Mouse (Mus musculus): ENCODE data around the gene Prkce. TPM values are rescaled to one million over a fixed set of nuclear protein-coding genes. Genes with fewer than 3 reads are reported as not detected.

Prkce gene
- total and polyA plus RNA-seq, 3 experiments: 6.1 to 27.3 (median 26.0) TPM

GRCm38 (mm10) chr17:86610271-86610969 lies 442.8 kb downstream of the Prkce start:
- no peaks in the 10 kb centered on the region for H3K79me2 ChIP-seq (replicated peaks; ENCODE audit: control insufficient read depth, insufficient read depth, low read length)
- DNase-seq: no peak
- no peaks in the 10 kb centered on the region for H3K27me3 ChIP-seq (ENCODE audit: control insufficient read depth, insufficient read depth, low read length)
- H3K4me3 ChIP-seq: no peak overlapping the region
- intact Hi-C loops (cut with DNase I): loop anchor here (5.0 kb wide), 1 partner anchor 197 kb away; no protein-coding TSS in a partner anchor
- no peaks in the 10 kb centered on the region for H3K36me3 ChIP-seq (ENCODE audit: control insufficient read depth, insufficient read depth, low read length)
- H3K4me1 ChIP-seq (ENCODE audit: control insufficient read depth, insufficient read depth, low read length): peaks cover 18% of the 10 kb centered on the region
- TF ChIP-seq POLR2A (IDR thresholded peaks at IDR 0.05; ENCODE audit: insufficient read depth, low read depth, low read length): no peak
- no peak for TF ChIP-seq CTCF (IDR thresholded peaks at IDR 0.05)
- TF ChIP-seq EP300 (IDR thresholded peaks at IDR 0.05; ENCODE audit: insufficient read depth, low read depth, low read length): no peak
- H3K27ac ChIP-seq: 0 out of 2 replicates have a peak overlapping the region, but pooled peaks have one; percentile 1
- 59% methylated on average over 8 of the region's 8 CpGs for WGBS
- H3K9ac ChIP-seq (ENCODE audit: low read depth, low read length): no peak overlapping the region

GRCm38 (mm10) chr17:86611772-86612171 lies 444.2 kb downstream of the Prkce start:
- Histone ChIP-seq H3K36me3 (ENCODE audit: control insufficient read depth, insufficient read depth, low read length) (no peaks in the 10 kb centered on the region), H3K4me1 (ENCODE audit: control insufficient read depth, insufficient read depth, low read length) (peaks cover 17% of the 10 kb centered on the region), H3K79me2 (replicated peaks; ENCODE audit: control insufficient read depth, insufficient read depth, low read length) (no peaks in the 10 kb centered on the region), H3K4me3 (no peak overlapping the region), H3K9ac (ENCODE audit: low read depth, low read length) (no peak overlapping the region), H3K27ac (no peak overlapping the region), H3K27me3 (ENCODE audit: control insufficient read depth, insufficient read depth, low read length) (no peaks in the 10 kb centered on the region)
- intact Hi-C loops (cut with DNase I): loop anchor here (5.0 kb wide), 1 partner anchor 196 kb away; no protein-coding TSS in a partner anchor
- 48% methylated on average over 5 of the region's 5 CpGs for WGBS
- TF ChIP-seq POLR2A (IDR thresholded peaks at IDR 0.05; ENCODE audit: insufficient read depth, low read depth, low read length) (no peak), EP300 (IDR thresholded peaks at IDR 0.05; ENCODE audit: insufficient read depth, low read depth, low read length) (no peak), CTCF (IDR thresholded peaks at IDR 0.05) (no peak)
- no peak for DNase-seq

DNA sequence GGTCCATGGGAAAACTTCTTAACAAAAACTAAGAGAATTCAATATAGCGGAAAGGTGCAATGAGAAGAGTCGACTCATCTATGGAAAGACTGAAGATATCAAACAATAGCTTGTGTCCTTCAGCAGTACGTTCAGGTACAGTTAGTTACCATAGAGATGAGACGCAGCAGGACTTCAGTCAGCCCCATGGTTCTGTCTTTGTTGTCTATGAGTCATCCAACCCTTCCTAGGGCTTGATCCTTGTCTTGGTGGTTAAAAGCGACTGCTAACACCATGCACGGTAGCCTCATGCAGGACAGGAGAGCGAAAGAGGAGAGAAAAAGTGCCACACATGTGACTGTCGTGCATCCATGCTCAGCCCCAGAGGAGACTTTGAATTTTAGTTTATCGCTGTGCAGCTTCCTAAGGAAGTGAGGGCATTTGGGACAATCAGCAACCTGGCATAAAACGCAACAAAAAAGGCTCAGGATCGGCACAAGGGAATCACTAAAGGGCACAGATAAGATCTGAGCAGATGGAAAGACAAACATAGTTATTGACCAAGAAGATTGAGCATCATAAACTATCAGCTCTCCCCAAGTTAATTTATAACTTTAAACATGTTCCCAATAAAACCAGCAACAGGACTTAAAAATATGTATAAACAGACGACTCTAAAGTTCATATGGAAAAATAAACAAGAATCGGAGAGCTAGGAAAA lies 448.2 kb downstream of the Prkce start:
- H3K27ac ChIP-seq: no peak overlapping the region
- no peak overlapping the region for H3K9ac ChIP-seq (ENCODE audit: low read depth, low read length)
- no peak for DNase-seq
- H3K79me2 ChIP-seq (replicated peaks; ENCODE audit: control insufficient read depth, insufficient read depth, low read length): no peaks in the 10 kb centered on the region
- H3K36me3 ChIP-seq (ENCODE audit: control insufficient read depth, insufficient read depth, low read length): no peaks in the 10 kb centered on the region
- TF ChIP-seq CTCF (IDR thresholded peaks at IDR 0.05) (no peak), EP300 (IDR thresholded peaks at IDR 0.05; ENCODE audit: insufficient read depth, low read depth, low read length) (no peak), POLR2A (IDR thresholded peaks at IDR 0.05; ENCODE audit: insufficient read depth, low read depth, low read length) (no peak)
- H3K4me1 ChIP-seq (ENCODE audit: control insufficient read depth, insufficient read depth, low read length): peaks cover 24% of the 10 kb centered on the region
- 79% methylated on average over 13 of the region's 13 CpGs for WGBS
- intact Hi-C loops (cut with DNase I): loop anchor here (5.0 kb wide), 1 partner anchor 78 kb away; no protein-coding TSS in a partner anchor
- no peaks in the 10 kb centered on the region for H3K27me3 ChIP-seq (ENCODE audit: control insufficient read depth, insufficient read depth, low read length)
- no peak overlapping the region for H3K4me3 ChIP-seq

DNA sequence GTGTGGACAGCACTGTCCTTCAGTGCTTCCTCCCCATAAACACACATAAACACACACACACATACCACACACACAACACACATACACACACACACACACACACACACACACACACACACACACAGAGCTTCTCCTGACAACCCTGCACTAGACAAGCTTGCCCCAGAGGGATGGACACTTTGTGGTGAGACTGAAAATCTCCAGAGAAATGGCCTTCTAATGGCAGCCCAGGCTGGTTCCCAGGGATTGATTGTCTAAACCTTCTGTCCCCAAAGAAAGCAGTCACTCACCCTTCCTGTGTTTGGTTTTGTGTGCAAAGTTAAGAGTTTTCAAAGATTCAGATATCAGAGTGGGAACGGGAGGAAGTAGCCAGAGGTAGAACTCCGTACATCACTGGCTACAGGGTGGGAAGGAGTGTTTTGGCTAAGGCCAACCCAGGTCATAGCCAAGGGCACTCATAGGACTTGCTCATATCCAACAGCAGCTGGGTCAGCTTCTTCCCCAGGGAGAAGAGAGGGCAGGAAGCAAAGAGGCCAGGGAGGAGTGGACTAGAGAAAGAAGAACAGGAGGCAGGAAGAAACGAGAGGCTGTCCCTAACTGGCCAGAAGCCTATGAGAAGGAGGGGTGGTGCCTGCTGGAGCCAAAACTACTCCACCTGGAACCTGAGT lies 450.1 kb downstream of the Prkce start:
- Histone ChIP-seq H3K4me1 (ENCODE audit: control insufficient read depth, insufficient read depth, low read length) (peaks cover 23% of the 10 kb centered on the region), H3K79me2 (replicated peaks; ENCODE audit: control insufficient read depth, insufficient read depth, low read length) (no peaks in the 10 kb centered on the region), H3K36me3 (ENCODE audit: control insufficient read depth, insufficient read depth, low read length) (no peaks in the 10 kb centered on the region), H3K27me3 (ENCODE audit: control insufficient read depth, insufficient read depth, low read length) (no peaks in the 10 kb centered on the region), H3K27ac (peak overlapping the region; percentile 73), H3K4me3 (no peak overlapping the region), H3K9ac (ENCODE audit: low read depth, low read length) (no peak overlapping the region)
- peak; percentile 55 to 64 for DNase-seq
- TF ChIP-seq POLR2A (IDR thresholded peaks at IDR 0.05; ENCODE audit: insufficient read depth, low read depth, low read length) (no peak), EP300 (IDR thresholded peaks at IDR 0.05; ENCODE audit: insufficient read depth, low read depth, low read length) (no peak), CTCF (IDR thresholded peaks at IDR 0.05) (no peak)
- intact Hi-C loops (cut with DNase I): loop anchor here (5.0 kb wide), 1 partner anchor 80 kb away; no protein-coding TSS in a partner anchor
- WGBS: 24% methylated on average over 3 of the region's 3 CpGs

DNA sequence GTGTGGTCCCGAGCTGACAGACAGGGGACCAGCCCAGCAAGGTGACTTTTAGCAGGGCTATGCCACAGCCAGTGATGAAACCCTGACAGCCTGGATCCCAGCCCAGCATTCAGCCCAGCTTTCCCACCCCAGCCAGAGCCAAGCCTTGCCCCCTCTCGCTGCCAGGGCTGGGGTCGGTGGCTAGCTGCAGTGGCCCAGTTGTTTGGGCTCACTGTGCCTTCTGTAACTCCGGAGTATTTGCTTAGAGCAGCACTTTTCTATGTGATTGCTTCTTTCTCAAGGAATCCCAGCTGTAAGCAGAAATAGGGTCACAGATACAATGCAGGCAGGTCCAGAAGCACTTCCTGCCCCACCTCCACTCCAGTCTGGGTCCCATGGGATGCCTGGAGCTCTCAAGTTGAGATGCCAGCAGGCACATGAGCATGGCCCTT lies 450.9 kb downstream of the Prkce start:
- Histone ChIP-seq H3K4me3 (no peak overlapping the region), H3K79me2 (replicated peaks; ENCODE audit: control insufficient read depth, insufficient read depth, low read length) (no peaks in the 10 kb centered on the region), H3K9ac (ENCODE audit: low read depth, low read length) (peak overlapping the region; percentile 15), H3K4me1 (ENCODE audit: control insufficient read depth, insufficient read depth, low read length) (peaks cover 23% of the 10 kb centered on the region), H3K27me3 (ENCODE audit: control insufficient read depth, insufficient read depth, low read length) (no peaks in the 10 kb centered on the region), H3K27ac (peak overlapping the region; percentile 73), H3K36me3 (ENCODE audit: control insufficient read depth, insufficient read depth, low read length) (no peaks in the 10 kb centered on the region)
- intact Hi-C loops (cut with DNase I): loop anchor here (5.0 kb wide), 1 partner anchor 81 kb away; no protein-coding TSS in a partner anchor
- DNase-seq: peak; percentile 55 to 59
- TF ChIP-seq EP300 (IDR thresholded peaks at IDR 0.05; ENCODE audit: insufficient read depth, low read depth, low read length) (0 out of 2 replicates have a peak, but pooled peaks have one; percentile 49), CTCF (IDR thresholded peaks at IDR 0.05) (no peak)
- WGBS: 10% methylated on average over 4 of the region's 4 CpGs
